Mouse (Mus musculus) liver, postnatal 0 days (tissue): ENCODE results near the gene Tuba3a. TPM values are rescaled to one million over a fixed set of nuclear protein-coding genes. Genes with fewer than 3 reads are reported as not detected.

Experiments used
- ATAC-seq: fragments of 200-750 bp; cut with Nextera tagmentation; 2 replicates; pipeline ENCODE4 v1.8.0; 2017; ENCODE audit warnings: mild to moderate bottlenecking, moderate library complexity
- DNase-seq: peaks from one replicate; pipeline ENCODE4 v3.0.0-alpha.2; 2016
- H3K27ac ChIP-seq: fragments of 300-500 bp; sonication (generic); 2 replicates; pipeline ENCODE4 v1.5.1; 2014; ENCODE audit warnings: antibody characterized with exemption, moderate library complexity, mild to moderate bottlenecking, low read depth
- H3K27me3 ChIP-seq: fragments of 300-500 bp; sonication (generic); 2 replicates; pipeline ENCODE4 v1.6.1; 2014; ENCODE audit warnings: low read length, control low read depth, mixed read lengths; ENCODE audit not compliant: insufficient read depth
- H3K36me3 ChIP-seq: fragments of 300-500 bp; sonication (generic); replicated peaks from 2 replicates; pipeline ENCODE4 v1.6.1; 2014; ENCODE audit warnings: mild to moderate bottlenecking, control low read depth, low read length, moderate library complexity, mixed read lengths; ENCODE audit not compliant: insufficient read depth
- H3K4me1 ChIP-seq: fragments of 300-500 bp; sonication (generic); 2 replicates; pipeline ENCODE4 v1.6.1; 2014; ENCODE audit warnings: antibody characterized with exemption, mild to moderate bottlenecking, control low read depth; ENCODE audit not compliant: insufficient read depth
- H3K4me2 ChIP-seq: fragments of 300-500 bp; sonication (generic); 2 replicates; pipeline ENCODE4 v1.6.1; 2014; ENCODE audit warnings: low read depth, mild to moderate bottlenecking, low read length, moderate library complexity, mixed read lengths
- H3K4me3 ChIP-seq: fragments of 300-500 bp; sonication (generic); 2 replicates; pipeline ENCODE4 v1.5.1; 2014; ENCODE audit warnings: low read depth, low read length
- H3K9ac ChIP-seq: fragments of 300-500 bp; sonication (generic); replicated peaks from 2 replicates; pipeline ENCODE4 v1.6.1; 2014; ENCODE audit warnings: mild to moderate bottlenecking, moderate library complexity
- H3K9me3 ChIP-seq: fragments of 300-500 bp; sonication (generic); 2 replicates; pipeline ENCODE4 v1.6.1; 2016; ENCODE audit warnings: mild to moderate bottlenecking, control low read depth, low read length, mixed read lengths
- CTCF ChIP-seq: sonication (generic); IDR thresholded peaks from 2 replicates; pipeline ENCODE4 v1.5.1; 2016; ENCODE audit warnings: antibody characterized with exemption, low read depth
- EP300 ChIP-seq: IDR thresholded peaks from 2 replicates; pipeline ENCODE4 v1.6.1; 2016; ENCODE audit warnings: antibody characterized with exemption, low read depth, mild to moderate bottlenecking
- WGBS: fragments of 180-500 bp; shearing (Covaris S2); extraction: QIAGEN DNeasy Blood & Tissue Kit; methylation state at CpG from one replicate; pipeline ENCODE4 v1.1.7; 2014; ENCODE audit not compliant: insufficient replicate concordance; 5-methylcytosine and 5-hydroxymethylcytosine counted together
- polyA plus RNA-seq: library from polyadenylated mRNA; unstranded; fragments of >200 nt; fragmentation: Nextera tagmentation; extraction: Ambion mirVana; gene quantifications from 2 replicates; pipeline ENCODE4 v1.2.1, GENCODE M21; 2015

The Tuba3a gene
- polyA plus RNA-seq, 1 experiment from 2014 or later = not detected

DNA sequence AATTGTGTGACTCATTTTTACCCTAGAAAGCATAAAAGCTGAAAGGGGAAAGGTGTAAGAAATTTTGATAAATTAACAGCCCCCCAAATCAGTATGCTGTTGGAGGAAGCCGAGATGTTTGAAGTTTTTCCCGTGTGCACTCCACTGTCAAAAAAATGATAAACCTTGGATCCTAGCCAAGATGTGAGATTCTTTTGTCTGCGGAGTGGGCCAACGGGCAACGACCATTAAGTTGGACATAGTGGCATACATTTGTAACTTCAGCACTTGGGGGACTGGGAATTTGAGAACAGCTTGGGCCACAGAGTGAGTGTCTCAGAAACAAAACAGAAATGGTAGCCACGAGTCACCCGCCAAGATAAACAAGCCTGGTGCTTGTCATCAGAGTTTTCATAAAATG, 31.2 kb upstream of the Tuba3a start:
- ATAC-seq = no peak
- Histone ChIP-seq H3K4me2 (no peak overlapping the region), H3K4me3 (no peak overlapping the region), H3K27me3 (peaks cover 16% of the 10 kb centered on the region), H3K27ac (no peak overlapping the region), H3K4me1 (peaks cover 15% of the 10 kb centered on the region), H3K9me3 (no peaks in the 10 kb centered on the region), H3K9ac (no peak overlapping the region), H3K36me3 (no peaks in the 10 kb centered on the region)
- no peak for TF ChIP-seq CTCF
- TF ChIP-seq EP300 = no peak
- 70% methylated on average over 7 of the region's 7 CpGs for WGBS
- no peak for DNase-seq

DNA sequence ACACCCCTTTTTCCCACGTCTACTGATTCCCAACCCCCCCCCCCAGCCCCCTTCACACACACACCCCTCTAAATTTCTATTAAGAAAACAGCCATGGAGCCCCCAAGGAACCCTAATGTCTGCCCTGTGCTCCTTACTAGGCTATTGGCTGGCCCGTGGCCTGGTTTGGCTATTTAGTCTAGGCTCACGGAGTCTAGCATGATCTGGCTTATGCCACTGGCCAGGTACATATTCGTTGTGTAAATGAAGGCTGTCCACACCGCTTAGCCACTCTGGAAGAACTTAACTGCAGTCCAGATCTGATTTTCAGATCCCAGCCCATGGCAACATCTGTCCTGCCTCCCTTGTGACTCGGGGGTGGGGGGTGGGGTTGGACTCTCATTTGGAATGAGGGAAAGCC, 28.9 kb upstream of the Tuba3a start:
- ATAC-seq (no peak), DNase-seq (no peak)
- Histone ChIP-seq H3K27ac (no peak overlapping the region), H3K27me3 (no peaks in the 10 kb centered on the region), H3K4me3 (no peak overlapping the region), H3K4me2 (no peak overlapping the region), H3K9me3 (no peaks in the 10 kb centered on the region), H3K9ac (no peak overlapping the region), H3K4me1 (peaks cover 14% of the 10 kb centered on the region), H3K36me3 (peaks cover 3% of the 10 kb centered on the region; the same call in 1 of the 2 replicates)
- 59% methylated on average over 6 of the region's 6 CpGs for WGBS
- TF ChIP-seq CTCF = no peak
- TF ChIP-seq EP300 = no peak

GRCm38 (mm10) chr6:125314231-125314563, 28.4 kb upstream of the Tuba3a start:
- DNase-seq = no peak
- peaks cover 14% of the 10 kb centered on the region for H3K4me1 ChIP-seq
- H3K36me3 ChIP-seq = peaks cover 6% of the 10 kb centered on the region; the same call in 1 of the 2 replicates
- TF ChIP-seq CTCF (no peak), EP300 (no peak)
- ATAC-seq = no peak
- 50% methylated on average over 7 of the region's 7 CpGs for WGBS
- peak overlapping the region; percentile 58 for H3K27ac ChIP-seq
- H3K4me3 ChIP-seq = peak overlapping the region; percentile 68
- H3K27me3 ChIP-seq = no peaks in the 10 kb centered on the region
- peak overlapping the region; percentile 88 for H3K9ac ChIP-seq
- no peaks in the 10 kb centered on the region for H3K9me3 ChIP-seq
- H3K4me2 ChIP-seq = peak overlapping the region; percentile 81

DNA sequence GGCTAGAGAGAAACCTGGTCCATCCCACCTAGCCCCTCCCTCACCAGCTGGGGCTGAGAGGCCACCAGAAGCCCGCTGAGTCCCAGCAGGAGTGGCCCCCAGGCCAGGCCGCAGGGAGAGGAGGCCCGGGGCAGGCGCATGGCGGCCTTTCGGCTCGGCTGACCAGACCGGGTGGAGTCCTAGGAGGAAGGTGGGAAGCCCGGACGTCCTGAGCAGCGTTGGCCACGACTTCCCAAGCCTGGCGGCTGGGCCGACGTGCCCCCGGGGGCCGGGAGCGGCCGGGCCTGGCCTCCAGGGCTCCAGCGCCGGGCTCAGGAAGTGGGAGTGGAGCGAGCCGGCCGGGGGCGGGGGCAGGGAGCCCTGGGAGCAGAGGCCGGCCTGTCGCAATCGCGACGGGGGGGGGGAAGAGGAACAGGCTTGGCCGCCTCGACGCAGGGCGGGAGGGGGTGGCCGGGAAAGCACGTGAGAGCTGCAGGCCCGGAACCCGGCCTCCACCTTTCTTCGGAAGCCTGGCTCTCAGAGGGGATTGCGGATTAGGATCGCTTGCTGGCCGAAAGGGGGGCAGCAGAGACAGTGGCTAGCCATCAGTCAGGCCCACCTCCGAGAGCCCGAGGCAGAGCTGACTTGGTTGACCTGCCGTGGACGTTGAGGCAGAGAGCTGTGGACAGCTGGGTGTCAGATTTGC, 27.8 kb upstream of the Tuba3a start, which contains the start of gene Ltbr:
Gene Ltbr (minus strand): TSS at position 340 of the 685 bp plus-strand sequence.
- peak within 1 kb of the TSS; percentile 68 for H3K4me3 ChIP-seq
- peaks cover 8% of the 10 kb centered on the region; the same call in 1 of the 2 replicates for H3K36me3 ChIP-seq
- ATAC-seq (peak; percentile 92), DNase-seq (peak; percentile 94)
- H3K27me3 ChIP-seq = no peaks in the 10 kb centered on the region
- H3K9me3 ChIP-seq = no peaks in the 10 kb centered on the region
- TF ChIP-seq EP300 (no peak), CTCF (no peak)
- peak within 1 kb of the TSS; percentile 88 for H3K27ac ChIP-seq
- H3K4me1 ChIP-seq = peaks cover 16% of the 10 kb centered on the region
- under 1% methylated on average over 37 of the region's 46 CpGs for WGBS
- H3K4me2 ChIP-seq = peak within 1 kb of the TSS; percentile 81
- H3K9ac ChIP-seq = peak within 1 kb of the TSS; percentile 88

DNA sequence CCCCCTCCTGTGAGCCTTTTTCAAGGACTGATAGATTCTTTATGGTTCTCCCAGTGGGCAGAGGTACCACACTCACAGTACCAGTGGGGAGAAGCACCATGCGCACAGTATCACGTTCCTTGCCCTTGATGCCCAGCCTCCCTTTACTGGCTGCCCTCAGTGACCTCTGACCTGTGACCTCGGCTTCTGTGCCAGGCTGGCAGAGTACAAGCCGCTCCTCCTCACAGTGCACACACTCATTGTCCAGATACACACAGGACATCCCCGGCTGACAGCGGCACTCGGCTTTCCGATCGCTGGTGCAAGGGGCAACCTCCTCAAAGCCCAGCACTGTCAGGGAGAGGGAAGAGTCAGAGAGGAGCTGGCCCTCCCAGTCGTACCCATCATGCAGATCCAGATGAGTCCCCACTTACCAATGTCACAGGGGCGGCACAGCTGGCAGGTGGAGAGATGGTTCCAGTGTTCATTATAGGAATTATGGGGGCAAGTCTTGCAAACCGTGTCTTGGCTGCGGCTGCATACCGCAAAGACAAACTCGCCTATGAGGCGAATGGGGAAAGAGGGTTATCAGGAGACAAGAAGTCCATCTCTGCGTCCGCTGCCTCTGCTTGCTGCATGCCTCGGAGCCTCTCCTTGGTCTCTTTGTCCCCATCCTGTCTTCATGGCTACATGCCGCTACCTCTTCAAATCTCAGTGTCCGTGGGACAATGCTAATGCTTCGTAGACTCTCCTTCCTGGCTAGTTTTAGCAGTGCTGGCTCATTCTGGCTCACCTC, 26.9 kb upstream of the Tuba3a start:
- ATAC-seq (no peak), DNase-seq (no peak)
- H3K4me3 ChIP-seq = peak overlapping the region; percentile 68
- peak overlapping the region; percentile 88 for H3K27ac ChIP-seq
- peaks cover 16% of the 10 kb centered on the region for H3K4me1 ChIP-seq
- peak overlapping the region; percentile 88 for H3K9ac ChIP-seq
- H3K9me3 ChIP-seq = no peaks in the 10 kb centered on the region
- TF ChIP-seq CTCF (no peak), EP300 (no peak)
- 45% methylated on average over 22 of the region's 22 CpGs for WGBS
- H3K27me3 ChIP-seq = no peaks in the 10 kb centered on the region
- peak overlapping the region; percentile 81 for H3K4me2 ChIP-seq
- peaks cover 8% of the 10 kb centered on the region for H3K36me3 ChIP-seq

GRCm38 (mm10) chr6:125312171-125312570, 26.3 kb upstream of the Tuba3a start:
- no peak overlapping the region for H3K27ac ChIP-seq
- H3K9ac ChIP-seq = peak overlapping the region; percentile 88; the same call in 1 of the 2 replicates
- H3K36me3 ChIP-seq = peaks cover 8% of the 10 kb centered on the region
- DNase-seq = no peak
- H3K9me3 ChIP-seq = no peaks in the 10 kb centered on the region
- H3K4me2 ChIP-seq = peak overlapping the region; percentile 81
- peaks cover 16% of the 10 kb centered on the region for H3K4me1 ChIP-seq
- TF ChIP-seq CTCF = no peak
- no peak for TF ChIP-seq EP300
- no peak for ATAC-seq
- peak overlapping the region; percentile 68 for H3K4me3 ChIP-seq
- WGBS = 75% methylated on average over 9 of the region's 9 CpGs
- H3K27me3 ChIP-seq = no peaks in the 10 kb centered on the region
